Mouse (Mus musculus): ENCODE data around the gene Cachd1. TPM values are rescaled to one million over a fixed set of nuclear protein-coding genes. Genes with fewer than 3 reads are reported as not detected.

The Cachd1 gene
- total RNA-seq, 2 experiments from 2014 or later = 13.6 to 16.9 TPM

DNA sequence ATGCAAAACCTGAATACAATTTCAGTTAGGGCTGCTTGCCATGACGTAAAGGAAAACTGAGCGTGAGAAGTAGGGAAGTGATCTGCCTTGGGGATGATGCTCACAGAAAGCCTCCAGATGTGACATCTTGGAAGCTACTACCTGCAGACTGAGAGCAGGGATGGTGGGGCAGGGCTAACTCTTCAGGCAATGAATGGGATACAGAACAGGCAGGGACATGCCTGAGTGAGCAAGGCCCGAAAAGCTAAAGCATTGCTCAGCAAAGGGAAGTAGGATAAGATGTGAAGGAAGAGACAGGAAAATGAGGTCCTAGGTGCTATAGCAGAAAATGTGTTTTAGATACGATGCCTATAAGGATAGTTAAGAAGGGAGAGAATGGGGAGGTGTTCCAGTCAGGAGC is 232.6 kb downstream of the Cachd1 start:
- no peak for DNase-seq (ENCODE audit: low spot score in 2 of 2)
- intact Hi-C loops (cut with DNase I) = no loop called here

DNA sequence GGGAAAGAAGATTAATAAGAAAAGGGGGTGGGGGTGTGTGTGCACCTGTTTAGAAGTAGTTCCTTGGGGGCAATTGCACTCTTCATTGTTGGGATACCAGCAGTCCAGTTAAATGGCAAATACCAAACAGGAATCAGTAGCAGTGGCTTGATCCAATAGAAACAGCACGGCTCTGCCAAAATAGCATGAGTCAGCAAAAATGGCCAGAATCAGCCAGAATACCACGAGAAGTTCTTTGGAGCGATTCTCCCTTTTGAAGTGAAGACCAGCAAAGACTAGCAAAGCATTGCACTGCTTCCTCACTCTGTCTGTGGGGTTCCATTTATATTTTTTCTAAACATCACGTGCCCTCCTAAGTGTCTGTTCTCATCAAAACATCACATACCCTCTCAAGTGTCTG is 241.3 kb downstream of the Cachd1 start:
- intact Hi-C loops (cut with DNase I) = no loop called here
- no peak for DNase-seq (ENCODE audit: low spot score in 2 of 2)

DNA sequence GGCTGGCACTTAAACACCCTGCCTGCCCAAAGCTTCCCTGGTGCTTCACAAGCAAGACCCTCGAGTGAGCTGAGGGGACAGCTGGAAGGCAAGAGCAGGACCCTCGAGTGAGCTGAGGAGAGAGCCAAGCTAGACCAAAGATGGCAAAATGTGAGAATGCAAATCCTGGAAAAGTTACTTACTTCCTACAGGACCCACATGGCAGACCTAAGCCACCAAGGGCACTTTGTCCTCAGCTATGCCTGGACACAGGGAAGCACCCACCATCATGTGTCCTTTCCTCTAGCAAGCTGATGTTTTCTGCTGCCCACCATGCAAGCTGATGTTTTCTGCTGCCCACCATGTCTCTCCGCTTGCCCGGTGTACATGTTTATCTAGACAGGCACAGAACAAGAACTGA is 244.1 kb downstream of the Cachd1 start, which contains the start of gene Gm10577:
Gene Gm10577, minus strand, starts transcription at position 101 of the 400 bp plus-strand sequence.
- intact Hi-C loops (cut with DNase I) = no loop called here
- no peak for DNase-seq (ENCODE audit: low spot score in 2 of 2)

DNA sequence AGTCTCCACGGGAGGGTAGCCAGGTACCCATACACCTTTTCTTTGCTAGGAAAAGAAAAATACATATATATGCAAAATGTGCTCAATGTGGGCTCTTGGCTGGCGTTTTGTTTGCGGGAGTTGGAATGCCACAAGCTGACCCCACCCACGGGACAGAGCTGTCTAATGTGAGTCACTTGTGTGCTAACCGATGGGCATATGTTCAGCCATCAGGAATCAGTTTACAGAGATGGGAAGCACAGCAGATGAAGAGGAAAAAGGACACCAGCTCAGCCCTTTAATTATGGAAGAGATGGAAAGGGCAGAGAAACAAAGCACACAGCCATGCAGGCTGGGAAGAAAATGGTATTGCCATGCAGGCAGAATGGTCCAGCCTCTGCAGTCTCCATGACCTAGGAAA is 250.1 kb downstream of the Cachd1 start:
- peak; percentile 9 to 21 for DNase-seq (ENCODE audit: low spot score in 2 of 2)
- intact Hi-C loops (cut with DNase I) = no loop called here

DNA sequence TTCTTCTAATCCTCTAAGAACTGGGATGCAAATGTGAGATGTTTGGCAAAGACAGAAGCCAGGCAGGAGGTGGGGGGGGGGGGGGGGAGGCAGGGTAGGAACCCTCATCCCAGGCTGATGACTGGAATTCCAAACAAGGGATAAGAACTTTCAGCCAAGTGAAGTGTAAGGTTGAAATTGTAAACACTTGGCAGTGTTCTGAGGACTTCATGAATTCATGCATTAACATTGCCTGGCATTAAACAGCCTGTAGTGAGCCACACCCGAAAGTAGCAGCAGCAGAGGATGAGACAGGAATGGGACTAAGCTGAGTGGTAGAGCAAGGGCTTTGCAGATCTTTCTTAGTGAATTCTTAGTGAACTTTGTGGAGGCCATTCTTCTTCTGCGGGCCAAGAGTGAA is 250.5 kb downstream of the Cachd1 start:
- intact Hi-C loops (cut with DNase I) = no loop called here
- DNase-seq (ENCODE audit: low spot score in 2 of 2) = no peak

DNA sequence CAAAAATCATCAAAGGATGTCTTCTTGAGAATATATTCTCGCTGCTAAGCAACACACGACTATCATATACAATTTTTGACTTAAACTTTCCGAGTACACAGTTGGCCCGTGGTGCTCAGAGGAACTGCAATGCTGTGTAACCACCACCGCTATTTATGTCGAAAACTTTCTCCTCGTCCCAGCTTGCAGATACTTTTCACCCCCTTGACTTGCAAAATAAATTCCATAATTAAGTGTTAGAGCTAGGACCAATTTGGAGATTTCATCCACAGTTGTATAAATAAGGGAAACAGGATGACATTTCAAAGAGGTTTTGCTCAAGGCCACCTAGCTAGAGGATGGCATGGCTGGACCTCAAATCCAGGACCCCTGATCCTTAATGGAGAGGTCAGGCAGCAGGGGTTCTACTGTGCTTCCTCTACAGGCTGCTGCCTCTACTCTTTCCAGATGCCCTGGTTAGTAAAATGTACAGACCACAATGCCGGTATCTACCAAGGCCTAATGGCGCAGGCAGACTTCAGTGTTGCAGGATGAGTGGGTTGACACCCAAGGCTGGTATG is 251.5 kb downstream of the Cachd1 start:
- no peak for DNase-seq (ENCODE audit: low spot score in 2 of 2)
- intact Hi-C loops (cut with DNase I) = no loop called here

DNA sequence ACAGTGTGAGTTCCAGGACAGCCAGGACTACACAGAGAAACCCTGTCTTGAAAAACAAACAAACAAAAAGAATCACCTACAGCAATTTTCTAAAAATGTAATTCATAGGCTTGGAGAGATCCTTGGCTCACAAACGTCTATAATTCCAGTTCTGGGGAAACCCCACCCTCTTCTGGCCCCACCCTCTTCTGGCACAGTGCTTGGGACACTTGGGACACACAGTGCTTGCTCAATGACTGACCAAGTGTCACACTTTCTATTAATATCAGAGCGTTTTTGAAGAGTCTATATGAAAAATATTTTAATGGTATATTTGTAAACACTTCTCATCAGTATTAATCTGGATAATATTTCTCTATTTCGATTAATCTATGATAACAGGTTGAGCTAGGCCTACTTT is 256.6 kb downstream of the Cachd1 start:
- DNase-seq (ENCODE audit: low spot score in 2 of 2) = no peak
- intact Hi-C loops (cut with DNase I) = no loop called here

DNA sequence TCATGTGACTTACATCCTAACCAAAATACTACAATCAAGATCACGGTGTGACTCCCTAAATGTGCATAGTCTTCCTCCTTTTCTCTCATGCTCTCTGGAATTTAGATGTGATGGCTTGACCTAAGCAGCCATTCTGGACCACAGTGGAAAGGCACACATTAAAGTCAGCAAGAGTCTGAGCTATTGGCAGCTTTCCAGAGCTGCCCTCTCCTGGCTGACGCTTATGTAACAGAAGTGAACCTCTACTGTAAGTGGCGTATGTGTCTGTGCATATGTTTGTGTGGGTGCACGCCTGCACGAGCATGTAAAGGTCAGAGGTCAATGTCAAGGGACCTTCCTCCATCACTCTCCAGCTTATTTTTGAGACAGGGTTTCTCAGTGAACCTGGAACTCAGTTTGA is 258.7 kb downstream of the Cachd1 start:
- intact Hi-C loops (cut with DNase I) = no loop called here
- DNase-seq (ENCODE audit: low spot score in 2 of 2) = no peak

DNA sequence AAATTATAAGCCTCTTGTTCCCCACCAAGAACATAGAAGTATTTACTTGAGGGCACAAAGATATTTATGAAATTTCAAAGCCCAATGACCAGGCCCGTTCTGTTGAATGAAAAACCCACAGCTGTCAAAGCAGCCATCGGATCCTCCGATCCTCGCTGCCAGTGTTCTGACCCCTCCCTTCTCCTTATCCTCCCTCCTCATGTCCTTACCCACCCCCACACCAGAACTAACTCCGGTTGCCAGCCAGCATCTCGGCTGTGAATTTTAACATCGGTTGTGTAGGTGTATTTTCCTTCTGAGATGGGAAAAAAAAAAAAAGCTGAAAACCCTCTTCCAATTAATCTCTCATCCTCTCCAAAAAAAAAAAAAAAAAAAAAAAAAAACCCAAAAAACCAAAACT is 260.7 kb downstream of the Cachd1 start:
- intact Hi-C loops (cut with DNase I) = loop anchor here (2.0 kb wide), 1 partner anchor 32 kb away; the partner anchor contains the start of gene Raver2

DNA sequence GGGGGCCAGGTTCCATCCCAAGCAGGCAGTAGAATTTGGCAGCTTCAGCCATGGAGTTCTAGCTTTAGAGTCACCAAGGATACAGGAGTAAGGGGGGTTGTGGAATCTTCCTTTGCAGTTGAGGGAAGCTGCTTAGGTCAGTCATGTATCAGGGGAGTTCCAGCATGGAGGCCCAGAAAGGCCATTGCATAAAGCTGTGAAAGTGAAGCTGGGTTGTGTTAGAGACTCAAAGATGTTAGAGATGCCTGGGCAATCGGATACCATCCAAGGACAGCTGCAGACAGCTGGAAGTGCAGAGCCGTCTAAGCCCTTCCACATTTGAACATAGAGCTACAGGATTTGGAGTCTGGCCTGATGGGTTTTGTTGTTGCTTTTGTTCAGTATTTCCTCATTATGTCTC is 267.2 kb downstream of the Cachd1 start:
- intact Hi-C loops (cut with DNase I) = no loop called here
- DNase-seq (ENCODE audit: low spot score in 2 of 2) = no peak

More for the DNA sequence above, 260.7 kb downstream of the Cachd1 start:
- peak; percentile 52 to 54 for DNase-seq (ENCODE audit: low spot score in 2 of 2)

DNA sequence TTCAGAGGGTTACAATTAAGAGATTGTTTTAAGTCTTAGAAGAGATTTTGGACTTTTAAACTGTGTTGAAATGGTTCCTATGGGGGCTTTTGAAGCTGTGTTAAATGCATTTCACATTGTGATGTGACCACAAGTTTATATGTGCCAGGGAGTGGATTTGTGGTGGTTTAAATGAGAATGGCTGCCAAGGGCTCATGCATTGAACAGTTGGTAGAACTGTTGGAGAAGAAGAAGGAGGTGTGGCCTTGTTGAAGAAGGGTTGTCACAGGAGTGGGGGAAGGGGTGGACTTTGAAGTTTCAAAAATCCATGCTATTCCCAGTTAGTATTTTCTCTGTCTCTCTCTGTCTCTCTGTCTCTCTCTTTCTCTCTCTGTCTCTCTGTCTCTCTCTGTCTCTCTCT is 267.7 kb downstream of the Cachd1 start:
- no peak for DNase-seq (ENCODE audit: low spot score in 2 of 2)
- intact Hi-C loops (cut with DNase I) = no loop called here

DNA sequence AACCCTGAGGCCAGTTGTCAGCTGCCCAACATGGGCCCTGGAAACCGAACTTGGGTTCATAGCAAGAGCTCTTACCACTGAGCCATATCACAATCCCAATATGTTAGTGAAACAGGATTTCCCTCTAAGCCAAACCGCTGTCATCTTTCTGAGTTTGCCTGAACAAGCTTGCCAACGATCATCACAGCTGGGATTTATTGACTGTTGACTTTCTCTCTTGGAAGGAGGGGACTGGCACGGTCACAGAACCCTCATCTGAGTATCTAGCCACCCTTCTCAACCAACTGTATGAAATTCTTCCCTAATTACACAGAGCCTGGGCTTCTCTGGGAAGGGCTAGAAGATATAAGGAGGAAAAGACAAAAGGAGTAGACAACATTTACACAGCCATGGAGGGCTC is 270.1 kb downstream of the Cachd1 start:
- no peak for DNase-seq (ENCODE audit: low spot score in 2 of 2)
- intact Hi-C loops (cut with DNase I) = no loop called here

DNA sequence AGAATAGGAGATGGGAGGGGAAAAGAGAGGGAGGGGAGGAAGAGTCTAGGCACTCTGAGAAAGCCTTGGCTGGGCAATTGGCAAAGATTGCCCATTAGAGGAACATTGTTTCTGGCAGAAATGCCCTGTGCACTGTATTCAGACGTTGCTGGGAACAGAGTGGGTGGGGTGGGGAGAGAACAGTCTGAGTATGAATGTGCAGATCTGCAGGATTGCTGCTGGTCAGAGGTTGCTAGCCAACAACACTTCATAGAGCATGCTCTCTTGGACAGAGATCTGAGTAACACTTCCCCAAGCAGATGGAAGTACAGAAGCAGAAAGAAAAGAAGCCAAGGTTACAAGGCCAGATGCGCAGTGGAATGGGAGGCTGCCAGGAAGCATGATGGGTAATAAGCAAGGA is 285.7 kb downstream of the Cachd1 start:
- DNase-seq (ENCODE audit: low spot score in 2 of 2) = no peak
- intact Hi-C loops (cut with DNase I) = no loop called here

DNA sequence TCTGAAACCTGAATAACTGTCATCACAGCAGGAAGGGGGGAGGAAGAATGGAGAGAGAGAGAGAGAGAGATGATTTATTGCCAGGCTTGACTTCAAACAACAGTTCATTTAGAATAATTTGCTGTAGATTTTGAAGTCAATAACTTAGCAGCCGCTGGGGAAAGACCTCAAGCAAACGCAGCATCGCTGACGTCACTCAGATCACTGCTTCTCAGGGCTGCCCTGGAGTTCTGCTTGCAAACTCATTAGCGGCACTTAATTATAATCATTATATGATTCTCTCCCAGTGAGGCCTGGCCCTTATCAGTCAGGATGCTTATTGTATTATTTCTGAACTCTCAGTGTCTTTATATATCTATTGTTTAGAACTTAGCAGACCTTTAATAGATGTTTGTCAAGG is 289.9 kb downstream of the Cachd1 start:
- no peak for DNase-seq (ENCODE audit: low spot score in 2 of 2)
- intact Hi-C loops (cut with DNase I) = no loop called here

DNA sequence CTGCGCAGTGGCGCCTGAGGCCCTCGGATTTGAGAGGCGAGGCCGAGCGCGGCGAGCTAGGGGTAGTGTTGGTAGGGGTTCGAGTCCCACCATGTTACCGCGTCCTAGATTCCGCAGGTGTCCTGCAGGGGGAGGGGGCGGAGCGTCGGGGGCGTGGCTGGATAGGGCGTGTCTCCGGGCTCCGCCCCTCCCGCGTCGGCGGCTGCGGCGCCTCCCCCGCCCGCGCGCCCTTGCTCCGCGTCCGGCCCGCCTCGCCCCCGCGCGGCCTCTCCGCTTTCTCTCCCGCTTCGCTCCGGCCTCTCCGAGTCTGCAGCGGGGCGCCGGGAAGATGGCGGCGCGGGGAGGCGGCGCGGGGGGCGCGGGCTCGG is 292.3 kb downstream of the Cachd1 start, which contains the start of gene Raver2:
Gene Raver2, plus strand, starts transcription at position 198 of the 368 bp plus-strand sequence.
- intact Hi-C loops (cut with DNase I) = loop anchor here (2.0 kb wide), 1 partner anchor 32 kb away; no protein-coding TSS in a partner anchor
- DNase-seq (ENCODE audit: low spot score in 2 of 2) = peak in 1 of 2 experiments; percentile 27

DNA sequence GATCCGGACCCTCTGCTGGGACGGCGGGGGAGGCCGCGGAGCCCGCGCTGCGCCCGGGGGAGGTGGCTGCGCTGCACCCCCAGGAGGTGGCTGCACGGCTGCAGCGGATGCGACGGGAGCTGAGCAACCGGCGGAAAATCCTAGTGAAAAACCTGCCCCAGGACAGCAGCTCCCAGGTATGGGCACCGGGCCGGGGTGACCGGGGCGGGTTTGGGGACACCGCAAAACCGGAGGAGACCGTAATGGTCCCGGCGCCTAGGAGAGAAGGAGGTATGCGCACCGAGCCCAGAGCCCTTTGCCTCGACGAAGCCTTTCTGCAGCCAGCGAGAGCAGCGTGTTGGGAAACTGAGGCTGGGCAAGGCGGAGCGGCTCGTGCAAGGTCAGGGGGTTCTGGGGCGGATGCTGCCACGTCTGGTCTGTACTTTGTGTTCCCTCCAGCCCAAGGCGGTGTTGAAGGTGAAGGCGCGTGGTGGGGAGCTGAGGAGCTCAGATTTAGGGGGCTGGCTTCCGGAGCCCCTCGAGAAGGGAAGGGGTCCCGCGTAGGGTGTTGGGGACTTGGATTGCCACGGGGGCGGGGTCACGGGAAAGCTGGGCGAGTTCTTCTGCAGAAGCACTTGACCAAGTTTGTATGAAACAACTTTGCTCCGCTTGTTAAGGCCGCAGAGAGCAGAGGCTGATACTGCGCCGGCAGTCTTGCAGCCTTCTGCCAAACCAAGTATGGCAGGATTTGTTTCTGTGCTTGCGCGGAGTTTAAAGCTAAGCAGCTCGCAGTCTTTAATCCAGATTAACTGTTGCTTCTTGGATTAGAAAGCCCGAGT is 292.9 kb downstream of the Cachd1 start:
- peak; percentile 22 to 50 for DNase-seq (ENCODE audit: low spot score in 2 of 2)
- intact Hi-C loops (cut with DNase I) = loop anchor here (2.0 kb wide), 1 partner anchor 33 kb away; no protein-coding TSS in a partner anchor

DNA sequence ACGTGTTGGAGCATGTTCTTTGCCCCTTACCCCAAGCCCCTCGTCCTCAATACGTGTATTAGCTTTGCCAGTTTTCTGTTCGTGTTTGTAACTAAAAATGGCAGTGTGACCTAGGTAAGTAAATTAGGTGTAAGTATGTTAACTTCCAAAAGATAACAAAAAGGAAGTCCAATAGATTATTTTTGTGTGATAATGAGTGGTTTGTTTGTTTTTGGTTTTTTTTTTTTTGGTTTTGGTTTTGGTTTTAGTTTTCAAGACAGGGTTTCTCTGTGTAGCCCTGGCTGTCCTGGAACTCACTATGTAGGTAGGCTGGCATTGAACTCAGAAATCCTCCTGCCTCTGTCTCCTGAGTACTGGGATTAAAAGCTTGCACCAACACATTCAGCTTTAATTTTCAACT is 295.1 kb downstream of the Cachd1 start:
- intact Hi-C loops (cut with DNase I) = loop anchor here (2.0 kb wide), 1 partner anchor 73 kb away; no protein-coding TSS in a partner anchor
- no peak for DNase-seq (ENCODE audit: low spot score in 2 of 2)

DNA sequence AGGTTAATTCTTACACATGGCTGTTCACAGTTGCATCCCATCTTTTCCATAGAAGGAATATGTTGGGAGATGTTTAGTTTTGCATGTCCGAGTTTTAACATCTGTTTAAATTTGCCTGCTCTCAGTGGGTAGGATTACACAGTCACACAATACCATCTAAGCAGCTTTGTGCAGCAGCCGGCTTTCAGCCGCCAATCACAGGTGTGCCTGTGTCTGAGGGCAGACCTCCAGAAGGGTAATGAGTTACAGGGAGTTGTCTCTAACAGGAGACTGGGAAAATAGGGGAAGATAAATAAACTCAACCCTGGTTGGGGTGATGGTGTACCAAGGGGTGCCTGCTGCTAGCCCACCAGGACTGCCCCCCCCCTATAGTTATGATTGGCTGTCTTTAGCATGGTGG is 299.9 kb downstream of the Cachd1 start:
- intact Hi-C loops (cut with DNase I) = no loop called here
- no peak for DNase-seq (ENCODE audit: low spot score in 2 of 2)
